ENCODE assay signal across 8 mouse cellular contexts in genomic region chr17:31891858-31892257, GRCm38 (mm10). TPM values are rescaled to one million over a fixed set of nuclear protein-coding genes. Genes with fewer than 3 reads are reported as not detected.
A peak's percentile ranks its signal among the peaks of the same experiment; 100 is the strongest.
DNase-seq lines count a peak whose midpoint lies in the region; ATAC-seq lines count a peak whose summit lies in the region.

No protein-coding gene starts in this region.

- H3K27me3 ChIP-seq in heart, embryonic 11.5 days (ENCODE audit: control insufficient read depth, insufficient read depth, low read length), result no peaks in the 10 kb centered on the region
- H3K27me3 ChIP-seq in midbrain, embryonic 16.5 days (ENCODE audit: control insufficient read depth, insufficient read depth, low read depth, low read length), result no peaks in the 10 kb centered on the region
- no peaks in the 10 kb centered on the region for H3K27me3 ChIP-seq in midbrain, embryonic 15.5 days (replicated peaks)
- H3K27me3 ChIP-seq in heart, embryonic 15.5 days, result no peaks in the 10 kb centered on the region
- H3K27me3 ChIP-seq in forebrain, embryonic 12.5 days, result no peaks in the 10 kb centered on the region

- H3K4me3 ChIP-seq in heart, embryonic 11.5 days (ENCODE audit: low read depth, low read length), result no peak overlapping the region
- H3K4me3 ChIP-seq in midbrain, embryonic 16.5 days (ENCODE audit: low read depth, low read length), result no peak overlapping the region
- no peak overlapping the region for H3K4me3 ChIP-seq in midbrain, embryonic 15.5 days
- no peak overlapping the region for H3K4me3 ChIP-seq in heart, embryonic 15.5 days
- no peak overlapping the region for H3K4me3 ChIP-seq in forebrain, embryonic 12.5 days (replicated peaks)

- H3K4me1 ChIP-seq in heart, embryonic 11.5 days (ENCODE audit: control insufficient read depth, insufficient read depth, low read length), result peaks cover 57% of the 10 kb centered on the region
- peaks cover 5% of the 10 kb centered on the region; the same call in 1 of the 2 replicates for H3K4me1 ChIP-seq in midbrain, embryonic 16.5 days (ENCODE audit: control insufficient read depth, insufficient read depth, low read length)
- H3K4me1 ChIP-seq in midbrain, embryonic 15.5 days, result 0 out of 2 replicates have a peak, but pooled peaks cover 4% of the 10 kb centered on the region
- H3K4me1 ChIP-seq in heart, embryonic 15.5 days (replicated peaks), result peaks cover 58% of the 10 kb centered on the region
- peaks cover 6% of the 10 kb centered on the region for H3K4me1 ChIP-seq in forebrain, embryonic 12.5 days

- ATAC-seq in heart, embryonic 11.5 days (replicated peaks; ENCODE audit: insufficient number of reproducible peaks, low FRiP score, low TSS enrichment), result no peak
- no peak for ATAC-seq in midbrain, embryonic 16.5 days
- no peak for ATAC-seq in midbrain, embryonic 15.5 days (replicated peaks)
- ATAC-seq in heart, embryonic 15.5 days (replicated peaks; ENCODE audit: insufficient number of reproducible peaks, insufficient read depth, low FRiP score, low read depth), result no peak
- no peak for ATAC-seq in forebrain, embryonic 12.5 days (ENCODE audit: low FRiP score)

- H3K9ac ChIP-seq in heart, embryonic 11.5 days (ENCODE audit: low read depth, low read length), result no peak overlapping the region; the same call in 1 of the 2 replicates
- H3K9ac ChIP-seq in midbrain, embryonic 16.5 days (ENCODE audit: low read depth, low read length), result 0 out of 2 replicates have a peak overlapping the region, but pooled peaks have one; percentile 20
- no peak overlapping the region for H3K9ac ChIP-seq in midbrain, embryonic 15.5 days
- no peak overlapping the region for H3K9ac ChIP-seq in heart, embryonic 15.5 days
- no peak overlapping the region for H3K9ac ChIP-seq in forebrain, embryonic 12.5 days

- H3K4me2 ChIP-seq in heart, embryonic 11.5 days, result no peak overlapping the region
- H3K4me2 ChIP-seq in midbrain, embryonic 16.5 days (ENCODE audit: low read length), result no peak overlapping the region
- H3K4me2 ChIP-seq in midbrain, embryonic 15.5 days, result no peak overlapping the region
- H3K4me2 ChIP-seq in heart, embryonic 15.5 days, result no peak overlapping the region
- H3K4me2 ChIP-seq in forebrain, embryonic 12.5 days, result no peak overlapping the region

- peak overlapping the region; percentile 57 for H3K27ac ChIP-seq in heart, embryonic 11.5 days (ENCODE audit: low read depth, low read length)
- no peak overlapping the region for H3K27ac ChIP-seq in midbrain, embryonic 16.5 days (ENCODE audit: low read length)
- no peak overlapping the region for H3K27ac ChIP-seq in midbrain, embryonic 15.5 days
- H3K27ac ChIP-seq in heart, embryonic 15.5 days, result peak overlapping the region; percentile 68
- no peak overlapping the region for H3K27ac ChIP-seq in forebrain, embryonic 12.5 days

- DNase-seq in heart, adult 8-10 months (ENCODE audit: low spot score), result no peak
- peak; percentile 3 for DNase-seq in right cerebral cortex, postnatal 4 days
- no peak for DNase-seq in embryo, embryonic 11 days

- no peaks in the 10 kb centered on the region for H3K9me3 ChIP-seq in heart, embryonic 11.5 days (replicated peaks; ENCODE audit: control insufficient read depth, low read length)
- no peaks in the 10 kb centered on the region for H3K9me3 ChIP-seq in midbrain, embryonic 16.5 days (replicated peaks; ENCODE audit: control insufficient read depth, low read length, poor library complexity, severe bottlenecking)
- no peaks in the 10 kb centered on the region for H3K9me3 ChIP-seq in midbrain, embryonic 15.5 days
- H3K9me3 ChIP-seq in heart, embryonic 15.5 days (replicated peaks), result no peaks in the 10 kb centered on the region
- H3K9me3 ChIP-seq in forebrain, embryonic 12.5 days, result no peaks in the 10 kb centered on the region

- H3K36me3 ChIP-seq in heart, embryonic 11.5 days (ENCODE audit: control insufficient read depth, insufficient read depth, low read length), result no peaks in the 10 kb centered on the region
- no peaks in the 10 kb centered on the region for H3K36me3 ChIP-seq in midbrain, embryonic 16.5 days (ENCODE audit: control insufficient read depth, insufficient read depth, low read length)
- H3K36me3 ChIP-seq in midbrain, embryonic 15.5 days (replicated peaks), result no peaks in the 10 kb centered on the region
- no peaks in the 10 kb centered on the region for H3K36me3 ChIP-seq in heart, embryonic 15.5 days
- H3K36me3 ChIP-seq in forebrain, embryonic 12.5 days (replicated peaks), result no peaks in the 10 kb centered on the region

- 37% methylated on average over 4 of the region's 4 CpGs for WGBS in heart, embryonic 11.5 days (ENCODE audit: insufficient replicate concordance)
- WGBS in midbrain, embryonic 16.5 days, result 83% methylated on average over 4 of the region's 4 CpGs
- 74% methylated on average over 4 of the region's 4 CpGs for WGBS in midbrain, embryonic 15.5 days
- 49% methylated on average over 4 of the region's 4 CpGs for WGBS in heart, embryonic 15.5 days
- WGBS in forebrain, embryonic 12.5 days, result 84% methylated on average over 4 of the region's 4 CpGs

RNA-seq across cellular contexts. Expression of gene Sik1, which starts 36.3 kb away (rescaled TPM):
- 21.7 and 24.3 TPM in 2 replicates for polyA plus RNA-seq in heart, embryonic 11.5 days (2014; fragmentation: Nextera tagmentation; extraction: Ambion mirVana)
- total RNA-seq in heart, adult 8-10 months (2022), result 10 to 100 TPM; 19.0 to 34.0 (median 30.2) TPM
- 16.7 and 20.9 TPM in 2 replicates for polyA plus RNA-seq in midbrain, embryonic 16.5 days (2015; fragmentation: Nextera tagmentation; extraction: Ambion mirVana)
- 22.9 and 25.5 TPM in 2 replicates for polyA plus RNA-seq in midbrain, embryonic 15.5 days (2015; fragmentation: Nextera tagmentation; extraction: Ambion mirVana)
- polyA plus RNA-seq in heart, embryonic 15.5 days (2015; fragmentation: Nextera tagmentation; extraction: Ambion mirVana), result 16.4 and 22.5 TPM in 2 replicates
- 15.2 and 16.7 TPM in 2 replicates for polyA plus RNA-seq in forebrain, embryonic 12.5 days (2016; fragmentation: Nextera tagmentation; extraction: Ambion mirVana)

Comparison
In these comparisons a context has a peak if more than half of its experiments do, and no peak if none do; other contexts are left out.
1. H3K27ac ChIP-seq: peak in heart, embryonic 11.5 days (single experiment) and heart, embryonic 15.5 days (single experiment); none in midbrain, embryonic 16.5 days (single experiment), midbrain, embryonic 15.5 days (single experiment) and forebrain, embryonic 12.5 days (single experiment).